Mouse (Mus musculus): Measurements from ENCODE around the gene Cpne2. TPM values are rescaled to one million over a fixed set of nuclear protein-coding genes. Genes with fewer than 3 reads are reported as not detected.

Gene Cpne2
- total RNA-seq, 1 experiment from 2014 or later, result 78.1 TPM

DNA sequence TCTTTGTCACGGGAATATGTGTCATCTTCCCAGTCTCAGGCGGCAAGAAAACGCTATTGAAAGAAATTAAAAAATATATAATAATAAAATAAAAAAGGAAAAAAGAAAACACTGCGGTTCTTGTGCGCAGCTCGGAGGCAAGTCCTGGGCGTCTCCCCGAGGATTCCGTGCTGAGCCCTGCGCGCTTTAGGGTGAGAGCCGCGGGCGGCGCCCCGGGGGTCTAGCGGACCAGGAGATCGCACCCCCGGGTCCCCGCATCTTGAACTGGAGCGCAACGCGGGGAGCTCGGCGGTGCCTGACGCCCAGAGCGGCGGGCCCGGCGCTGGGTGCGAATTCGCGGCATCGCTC is 291 bp upstream of the Cpne2 start:
- ATAC-seq (replicated peaks; ENCODE audit: low read depth, poor library complexity, severe bottlenecking), result no peak

DNA sequence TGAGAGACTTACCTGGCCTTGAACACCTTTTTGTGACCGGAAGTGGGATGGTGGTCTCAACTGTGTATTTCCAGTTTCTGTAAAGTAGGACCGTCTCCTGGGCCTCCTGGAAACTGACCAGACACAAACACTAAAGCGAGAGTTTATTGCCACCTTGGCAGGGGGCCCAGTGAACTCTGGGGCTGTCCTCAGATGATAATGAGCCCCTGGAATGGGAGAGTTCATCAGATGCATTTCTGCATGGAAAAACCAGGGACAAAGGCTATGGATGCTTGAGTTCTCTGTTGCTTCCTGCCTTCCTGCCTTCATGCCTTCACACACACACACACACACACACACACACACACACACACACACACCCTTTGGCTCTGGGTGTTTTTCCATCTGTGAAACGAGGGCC is 1.8 kb downstream of the Cpne2 start:
- no peak for ATAC-seq (replicated peaks; ENCODE audit: low read depth, poor library complexity, severe bottlenecking)

DNA sequence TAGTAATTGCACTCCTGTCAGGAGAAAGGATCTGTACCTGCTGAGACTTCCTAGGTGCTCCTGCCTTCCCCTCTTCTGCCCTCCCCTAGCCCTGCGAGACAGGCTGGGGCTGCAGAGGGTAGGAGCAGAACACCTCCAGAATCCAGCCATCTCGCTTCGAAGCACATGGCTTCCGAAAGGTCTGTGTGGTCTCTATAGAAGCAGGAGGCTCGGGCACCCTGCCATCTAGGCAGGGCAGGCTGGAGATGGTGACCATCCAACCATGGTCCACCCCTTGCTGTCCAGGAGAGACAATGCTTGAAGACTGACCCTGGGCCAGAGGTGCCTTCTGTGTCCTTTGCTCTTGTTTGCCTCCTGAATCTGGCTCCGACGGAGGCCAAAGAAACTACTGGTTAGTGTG is 2.8 kb downstream of the Cpne2 start:
- no peak for ATAC-seq (replicated peaks; ENCODE audit: low read depth, poor library complexity, severe bottlenecking)

DNA sequence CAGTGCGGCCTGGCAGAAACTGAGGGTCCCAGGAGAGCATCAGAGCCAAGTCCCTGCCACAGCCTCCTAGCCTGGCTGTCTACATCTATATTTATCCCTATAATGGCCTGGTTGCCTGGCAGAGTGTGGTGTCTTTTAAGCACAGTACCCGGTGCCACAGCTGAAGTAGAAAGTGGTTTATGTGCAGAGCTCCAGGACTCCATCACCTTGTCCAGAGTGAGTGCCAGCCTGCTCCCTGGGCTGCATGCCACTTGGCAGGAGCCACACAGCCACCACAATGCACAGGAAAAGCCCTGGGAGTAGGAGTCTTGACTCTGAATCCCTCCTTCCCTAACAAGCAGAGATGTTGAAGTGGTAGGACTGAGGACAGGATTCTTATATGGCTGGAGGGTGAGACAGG is 4.7 kb downstream of the Cpne2 start:
- no peak for ATAC-seq (replicated peaks; ENCODE audit: low read depth, poor library complexity, severe bottlenecking)

DNA sequence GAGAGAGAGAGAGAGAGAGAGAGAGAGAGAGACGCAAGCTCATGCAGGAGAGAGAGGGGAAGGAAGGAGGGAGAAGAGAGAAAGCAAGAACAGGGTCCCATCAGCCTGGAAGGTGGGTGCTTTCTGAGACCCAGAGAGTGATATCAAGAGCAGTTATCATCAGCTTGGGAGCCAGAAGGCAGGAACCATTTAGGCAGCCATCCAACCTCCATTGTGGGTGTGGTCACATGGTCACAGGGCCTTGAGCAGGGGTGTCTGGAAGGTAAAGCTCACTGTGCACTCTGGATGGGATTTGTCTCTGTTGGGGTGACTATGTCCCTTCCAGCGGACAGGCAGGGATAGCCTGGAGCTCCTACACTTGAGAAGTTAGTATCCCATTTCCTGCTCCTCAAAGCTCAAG is 7.2 kb downstream of the Cpne2 start:
- ATAC-seq (replicated peaks; ENCODE audit: low read depth, poor library complexity, severe bottlenecking), result no peak

DNA sequence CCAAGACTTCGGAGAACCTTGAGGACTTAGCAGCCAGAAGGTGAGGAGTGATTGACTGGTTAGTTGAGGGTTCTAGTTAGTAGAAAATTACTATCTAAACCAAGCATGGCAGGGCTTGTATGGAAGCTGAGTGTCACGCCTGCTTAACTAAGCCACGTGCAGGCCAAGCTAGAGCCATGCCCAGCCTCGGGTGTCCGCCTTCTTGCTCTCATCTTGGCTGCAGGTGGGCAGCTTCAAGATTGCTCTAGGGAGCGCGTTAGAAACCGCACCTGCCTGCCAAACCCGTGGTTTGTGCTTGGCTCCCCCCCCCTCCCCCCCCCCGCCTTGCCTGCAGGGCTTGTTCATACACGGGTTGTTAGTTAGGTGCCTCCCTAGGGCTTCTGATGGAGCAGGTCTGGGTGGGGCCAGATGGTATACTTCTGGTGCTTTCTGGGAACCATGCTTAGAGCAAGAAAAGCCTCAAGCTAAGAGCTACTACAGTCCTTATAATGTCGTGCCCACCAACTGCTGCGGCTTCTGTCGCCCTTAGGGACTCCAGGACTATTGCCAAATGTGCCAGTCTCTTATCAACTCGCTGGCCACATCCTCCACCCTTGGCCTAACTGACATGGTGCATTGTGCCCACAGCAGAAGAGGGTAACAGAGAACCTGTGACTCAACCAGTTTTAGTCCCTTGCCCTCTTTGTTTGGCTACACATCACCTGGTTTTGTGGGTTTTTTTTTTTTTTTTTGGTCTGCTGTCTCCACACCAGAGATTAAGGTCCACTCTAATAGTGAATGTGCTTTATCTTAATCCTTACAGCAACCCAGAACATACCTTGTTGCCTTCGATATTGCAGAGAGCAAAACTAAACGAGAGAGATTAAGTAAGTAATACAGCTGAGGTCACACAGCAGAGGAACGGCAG is 8.4 kb downstream of the Cpne2 start:
- peak; percentile 81 for ATAC-seq (replicated peaks; ENCODE audit: low read depth, poor library complexity, severe bottlenecking)

DNA sequence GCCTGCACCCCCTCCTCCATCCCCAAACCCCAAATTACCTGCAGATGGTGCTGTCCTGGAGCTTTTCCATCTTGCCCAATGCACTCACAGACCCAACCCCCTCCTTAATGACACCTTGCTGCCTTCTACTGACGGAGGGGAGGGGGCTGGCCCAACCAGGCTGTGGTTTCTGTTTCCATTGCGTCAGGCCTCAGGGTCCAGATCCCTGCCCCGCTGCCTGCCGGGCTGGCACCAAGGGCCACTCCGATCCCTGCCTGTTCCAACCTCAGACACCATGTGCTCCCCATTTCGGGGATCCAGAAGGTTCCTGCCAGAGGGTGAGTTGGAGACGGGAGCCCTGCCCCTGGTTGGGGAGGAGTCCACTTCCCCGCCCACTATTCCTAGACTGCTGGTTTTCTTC is 11.2 kb downstream of the Cpne2 start:
- ATAC-seq (replicated peaks; ENCODE audit: low read depth, poor library complexity, severe bottlenecking), result peak; percentile 37

DNA sequence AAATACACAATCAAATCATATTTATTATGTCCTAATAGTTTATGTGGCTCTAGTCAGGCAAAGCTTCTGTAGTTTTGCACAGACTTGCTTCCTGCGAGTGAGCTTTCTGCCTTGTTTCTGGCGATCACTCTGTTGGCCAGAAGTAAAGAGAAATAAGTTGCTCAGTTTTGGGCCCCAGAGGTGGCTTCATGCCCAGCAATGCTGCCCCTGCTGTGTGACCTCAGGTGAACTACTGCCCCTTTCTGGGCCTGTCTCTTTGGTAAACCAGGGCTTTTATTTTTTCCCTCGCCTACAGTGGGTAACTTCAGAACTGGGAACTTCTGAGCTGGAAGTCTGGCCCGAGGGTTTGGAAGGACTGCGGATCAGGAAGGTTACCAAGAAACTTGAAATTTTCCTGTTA is 16.3 kb downstream of the Cpne2 start:
- ATAC-seq (replicated peaks; ENCODE audit: low read depth, poor library complexity, severe bottlenecking), result no peak

DNA sequence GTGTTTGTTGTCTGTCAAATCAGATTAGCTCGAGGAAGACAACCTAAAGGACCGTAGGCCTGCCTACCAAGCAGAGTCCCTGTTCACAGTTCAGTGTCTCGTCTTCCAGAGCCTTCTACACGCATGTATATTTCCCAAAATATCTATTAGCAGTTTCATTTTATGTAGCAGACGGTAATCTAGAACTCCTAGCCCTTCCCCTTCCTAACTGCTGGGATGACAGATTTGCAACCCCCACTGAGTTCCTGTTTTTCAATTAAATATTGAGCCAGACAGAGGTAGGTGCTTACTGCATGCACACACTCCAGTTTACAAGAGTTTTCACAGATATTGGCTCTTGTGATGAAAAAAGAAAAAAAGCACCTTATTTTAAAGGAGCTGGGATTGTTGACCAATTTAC is 16.7 kb downstream of the Cpne2 start:
- ATAC-seq (replicated peaks; ENCODE audit: low read depth, poor library complexity, severe bottlenecking), result peak; percentile 39

DNA sequence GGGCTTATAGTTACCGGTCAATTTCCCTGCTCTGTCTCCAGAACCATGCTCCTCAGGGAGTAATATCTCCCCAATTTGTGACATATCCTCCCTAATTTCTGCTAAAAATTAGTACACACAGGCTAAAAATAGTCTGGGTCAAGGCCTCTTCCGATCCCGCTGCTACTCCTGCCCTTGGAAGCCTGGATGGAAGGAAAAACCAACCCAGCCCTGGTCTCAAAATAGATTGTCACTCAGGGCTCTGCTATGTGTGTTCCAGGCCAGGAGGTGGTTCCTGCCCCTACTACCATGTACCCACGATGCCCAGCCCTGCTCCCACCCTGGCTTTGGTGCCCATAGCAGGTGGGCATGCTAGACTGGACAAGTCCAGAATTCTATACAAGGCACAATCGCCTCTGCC is 17.2 kb downstream of the Cpne2 start:
- ATAC-seq (replicated peaks; ENCODE audit: low read depth, poor library complexity, severe bottlenecking), result no peak

DNA sequence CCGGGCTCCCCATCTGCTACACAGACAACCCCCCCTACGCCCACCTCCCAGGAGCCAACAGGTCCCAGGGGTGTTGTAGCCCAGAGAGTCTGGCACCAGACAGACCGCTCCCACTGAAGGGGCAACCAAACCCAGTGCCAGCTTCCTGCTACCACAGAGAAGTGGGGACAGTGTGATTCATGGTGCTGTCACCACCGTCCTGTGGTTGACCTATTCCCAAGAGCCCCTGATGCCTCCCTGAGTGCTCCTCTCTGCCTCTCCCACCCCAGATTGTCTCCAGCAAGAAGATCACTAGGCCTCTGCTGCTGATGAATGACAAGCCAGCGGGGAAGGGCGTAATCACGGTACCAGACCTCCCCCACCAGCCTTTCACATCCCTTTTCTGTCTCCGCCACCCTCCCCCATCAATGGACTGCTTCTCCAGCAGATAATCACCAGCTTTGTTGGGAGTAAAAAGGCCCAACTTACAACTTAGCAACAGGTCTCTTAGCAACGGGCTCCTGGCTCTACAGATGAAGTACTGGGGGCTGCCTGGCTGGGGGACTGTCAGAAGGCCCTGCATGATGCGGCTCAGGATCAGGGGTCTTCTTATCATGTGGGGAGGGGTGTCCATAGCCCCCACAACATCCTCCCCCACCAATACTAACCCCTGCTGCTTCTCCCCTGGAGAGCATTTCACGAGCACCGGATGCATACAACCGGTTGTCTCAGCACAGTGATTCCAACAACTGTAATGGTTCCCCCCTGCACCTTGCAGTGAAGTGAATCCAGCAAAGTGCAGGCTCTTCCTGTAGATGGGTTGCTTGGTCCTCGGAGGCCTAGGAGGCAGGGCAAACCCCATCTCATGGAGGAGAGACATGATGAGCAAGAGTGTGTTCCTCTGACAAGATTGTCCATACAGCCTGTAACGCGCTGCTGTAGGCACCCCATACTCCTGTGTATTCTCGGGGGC is 19.0 kb downstream of the Cpne2 start:
- peak; percentile 60 for ATAC-seq (replicated peaks; ENCODE audit: low read depth, poor library complexity, severe bottlenecking)

DNA sequence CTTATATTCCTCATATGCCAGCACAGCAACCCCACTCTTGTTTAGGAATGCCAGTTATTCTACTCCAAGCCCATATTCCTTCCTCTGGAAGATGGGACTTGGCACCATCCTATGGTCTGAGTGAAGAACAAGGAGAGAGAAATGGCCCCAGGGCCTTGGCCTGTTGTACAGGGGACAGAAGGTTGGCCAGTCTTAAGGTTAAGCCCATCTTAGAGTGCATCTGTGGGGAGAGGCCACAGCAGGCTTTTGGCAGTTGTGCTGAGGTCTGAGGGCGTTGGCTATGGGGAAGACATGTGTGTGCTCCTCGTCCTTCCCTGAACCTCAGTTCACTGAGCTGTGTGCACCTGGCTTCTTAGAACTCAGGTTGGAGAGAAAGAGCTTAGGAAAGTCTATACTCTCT is 19.9 kb downstream of the Cpne2 start:
- no peak for ATAC-seq (replicated peaks; ENCODE audit: low read depth, poor library complexity, severe bottlenecking)

DNA sequence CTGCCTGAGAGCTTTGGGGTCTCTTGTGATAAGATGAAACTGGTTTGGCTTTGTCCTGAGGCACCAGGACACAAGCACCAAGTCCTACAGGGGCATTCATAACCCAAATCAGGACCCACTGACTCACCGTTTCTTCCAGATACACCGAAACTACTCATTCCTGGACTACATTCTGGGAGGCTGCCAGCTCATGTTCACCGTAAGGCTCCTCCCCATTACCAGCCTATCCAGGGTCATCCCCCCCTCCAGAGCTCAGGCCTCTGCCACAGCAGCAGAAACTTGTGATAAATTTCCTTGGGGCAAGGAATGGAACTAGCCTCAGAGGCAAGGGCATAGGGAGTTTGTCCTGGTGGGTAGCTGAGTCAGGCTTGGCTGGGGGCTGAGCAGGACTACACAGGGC is 24.5 kb downstream of the Cpne2 start:
- ATAC-seq (replicated peaks; ENCODE audit: low read depth, poor library complexity, severe bottlenecking), result no peak

DNA sequence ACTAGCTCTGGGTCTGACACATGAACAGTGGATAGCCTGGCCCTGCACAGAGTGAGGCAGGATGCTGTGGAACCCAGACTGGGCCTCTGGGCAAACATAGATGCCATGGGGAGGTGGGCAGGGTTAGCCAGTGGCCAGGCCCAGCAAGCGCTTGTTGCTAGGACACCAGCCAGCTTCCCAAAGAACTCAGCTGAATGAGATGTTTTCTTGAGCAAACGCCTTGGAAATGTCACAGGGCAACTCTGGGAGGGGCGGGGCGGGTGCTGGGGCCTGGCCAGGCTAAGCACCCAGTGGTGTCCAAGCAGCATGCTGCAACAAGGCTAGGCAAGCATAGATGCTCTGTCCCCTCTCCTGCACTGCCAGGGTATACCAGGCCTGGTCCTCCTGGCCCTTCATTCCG is 28.5 kb downstream of the Cpne2 start:
- ATAC-seq (replicated peaks; ENCODE audit: low read depth, poor library complexity, severe bottlenecking), result no peak

DNA sequence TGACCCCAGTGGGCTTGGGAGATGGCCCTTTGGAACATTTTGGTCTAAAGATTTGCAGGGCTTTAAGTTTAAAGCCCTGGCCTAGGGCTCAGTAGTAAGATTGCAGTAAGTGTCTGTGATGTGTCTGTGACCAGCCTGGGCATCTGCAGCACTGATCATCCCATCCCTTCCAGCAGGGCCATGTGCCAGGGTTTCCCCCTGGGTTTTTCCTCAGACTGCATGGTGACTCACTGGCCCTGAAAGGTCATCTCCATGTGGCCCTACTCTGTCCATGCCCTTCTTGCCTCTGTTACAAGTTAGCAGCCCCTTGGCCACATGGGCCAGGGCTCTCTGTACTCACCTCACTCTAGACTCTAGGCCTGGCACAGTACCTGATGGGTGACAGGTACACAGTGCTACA is 31.6 kb downstream of the Cpne2 start:
- no peak for ATAC-seq (replicated peaks; ENCODE audit: low read depth, poor library complexity, severe bottlenecking)

DNA sequence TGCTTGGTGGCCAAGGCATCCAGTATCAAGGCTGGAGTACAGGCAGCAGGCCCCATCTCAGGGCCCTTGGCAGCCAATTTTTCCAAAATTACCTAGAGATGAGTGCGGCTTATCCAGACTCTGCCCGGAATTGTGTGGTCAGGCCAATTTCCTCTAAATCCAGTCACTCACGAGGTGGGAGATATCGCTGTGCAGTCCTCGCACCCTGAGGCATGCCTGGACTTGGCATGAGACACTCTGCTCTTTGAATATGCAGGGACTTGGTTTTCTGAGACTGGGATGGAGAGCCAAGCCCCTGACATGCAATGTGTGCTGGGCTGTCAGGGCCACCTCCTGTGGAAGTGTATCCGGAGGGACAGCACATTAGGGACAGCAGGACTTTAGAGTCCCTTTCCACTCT is 33.2 kb downstream of the Cpne2 start:
- no peak for ATAC-seq (replicated peaks; ENCODE audit: low read depth, poor library complexity, severe bottlenecking)

DNA sequence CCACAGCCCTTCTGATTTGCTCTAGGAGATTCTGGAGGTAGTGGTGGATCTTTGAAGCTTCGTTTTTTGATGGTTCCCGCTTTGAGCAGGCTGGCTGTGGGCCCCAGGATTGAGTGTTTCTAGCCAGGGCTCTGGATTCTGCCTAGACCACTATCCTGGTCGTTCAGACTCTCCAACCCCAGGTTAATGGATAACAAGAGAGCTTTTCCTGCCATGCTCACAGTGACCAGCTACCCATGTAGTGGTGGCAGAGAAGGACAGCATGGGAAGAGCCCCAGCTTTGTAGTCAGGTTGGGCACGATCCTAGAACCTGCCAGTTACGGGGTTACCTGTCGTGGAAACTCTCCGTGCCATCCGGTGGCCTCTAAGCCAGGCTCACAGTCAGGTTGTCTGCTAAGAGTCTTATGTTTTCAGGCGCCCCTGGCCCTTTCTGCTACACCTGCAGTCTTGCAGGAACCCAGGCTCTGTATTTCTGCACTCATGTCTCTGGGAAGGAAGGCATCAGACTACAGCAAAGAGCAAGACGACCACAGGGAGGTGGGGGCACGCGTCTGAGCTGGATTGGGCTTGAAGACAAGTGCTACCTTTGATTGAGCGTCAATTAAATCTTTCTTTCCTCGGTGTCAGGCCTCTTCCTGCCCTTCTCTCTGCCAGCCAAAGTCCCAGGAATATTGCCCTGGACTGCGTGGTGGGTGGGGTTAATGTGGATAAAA is 33.8 kb downstream of the Cpne2 start:
- ATAC-seq (replicated peaks; ENCODE audit: low read depth, poor library complexity, severe bottlenecking), result no peak

DNA sequence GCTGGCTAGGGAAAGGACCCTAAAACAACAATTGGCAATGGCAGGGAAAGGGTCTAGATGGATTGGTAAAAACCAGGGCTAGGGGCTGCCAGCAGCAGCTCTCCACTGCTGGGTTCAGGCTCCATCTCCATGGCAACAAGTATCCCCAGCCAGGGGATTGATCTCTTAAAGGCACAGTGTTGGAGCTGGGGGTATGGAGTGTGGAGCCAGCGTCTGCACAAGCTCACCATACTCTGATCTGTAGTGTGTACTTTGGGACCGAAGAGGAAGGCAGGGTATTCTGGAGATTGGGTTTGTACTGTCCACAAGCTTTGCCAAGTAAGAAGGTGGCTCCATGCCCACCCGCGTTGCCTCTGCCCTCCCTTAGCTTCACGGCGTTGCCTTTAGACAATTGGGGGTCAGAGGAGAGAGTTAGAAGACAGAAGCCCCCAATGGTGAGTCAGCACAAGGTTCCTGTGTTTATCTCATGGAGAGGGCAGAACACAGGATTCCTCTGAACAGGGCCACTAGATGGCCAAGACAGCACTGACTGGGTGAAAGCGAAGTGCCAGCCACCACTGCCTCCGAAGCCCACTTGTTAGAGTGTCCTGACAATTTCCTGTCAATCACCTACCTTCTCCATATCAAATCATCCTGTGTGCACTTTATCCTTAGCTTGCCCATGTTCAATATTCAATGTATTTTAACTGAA is 34.5 kb downstream of the Cpne2 start:
- ATAC-seq (replicated peaks; ENCODE audit: low read depth, poor library complexity, severe bottlenecking), result no peak

DNA sequence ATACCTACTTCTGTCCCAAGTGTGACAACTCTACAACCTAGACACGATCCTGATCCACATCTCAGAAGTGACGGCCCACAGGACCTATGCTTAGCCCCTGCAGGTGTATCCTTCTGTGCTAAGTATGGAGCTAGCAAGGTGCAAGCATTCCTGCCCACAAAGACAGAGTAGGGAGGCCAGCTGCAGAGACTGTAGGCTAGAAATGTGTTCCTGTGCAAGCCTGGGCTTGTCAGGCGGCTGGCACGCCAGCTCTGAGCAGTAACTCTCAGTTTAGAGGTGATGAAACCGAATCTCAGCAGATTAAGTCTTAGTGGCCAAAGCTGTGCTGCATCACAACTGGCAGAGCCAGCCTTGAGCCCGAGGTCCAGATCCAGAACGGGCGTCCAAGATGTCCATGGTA is 35.3 kb downstream of the Cpne2 start:
- ATAC-seq (replicated peaks; ENCODE audit: low read depth, poor library complexity, severe bottlenecking), result no peak

DNA sequence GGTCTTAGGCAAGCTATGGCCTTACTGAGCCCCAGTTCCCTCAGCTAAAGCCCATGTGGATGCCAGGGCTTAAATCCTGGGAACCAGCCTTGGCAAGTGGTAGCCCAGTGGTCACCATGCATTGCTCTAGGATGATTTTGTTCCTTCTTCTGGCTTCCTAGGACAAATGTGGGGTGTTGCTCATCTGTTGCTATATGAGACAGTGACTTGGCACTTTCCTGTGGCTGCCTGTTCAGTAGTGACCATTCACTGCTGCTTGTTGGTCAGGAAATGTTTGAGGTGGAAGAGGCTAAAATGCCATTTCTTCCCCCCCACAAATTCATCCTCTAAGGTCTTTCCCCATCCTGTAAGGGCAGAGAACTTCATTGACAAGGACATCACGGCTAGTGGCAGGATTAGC is 36.6 kb downstream of the Cpne2 start:
- ATAC-seq (replicated peaks; ENCODE audit: low read depth, poor library complexity, severe bottlenecking), result no peak
